Mouse (Mus musculus) megakaryocyte, adult 5-6 weeks (primary cell): ENCODE data around the gene Hcrt. TPM values are rescaled to one million over a fixed set of nuclear protein-coding genes. Genes with fewer than 3 reads are reported as not detected.

Source experiments
- ATAC-seq: 2 replicates; pipeline ENCODE4 v1.8.0; 2016; ENCODE audit warnings: mild to moderate bottlenecking, inconsistent platforms; ENCODE audit not compliant: poor library complexity, severe bottlenecking
- total RNA-seq, 2 experiments: library from RNA; stranded (forward) in 1 of 2; stranded (reverse) in 1 of 2; fragments of 153-499, 151-499 nt in 1 of 2; fragments of 221-1000, 200-1000 nt in 1 of 2; gene quantifications; 2 replicates each; pipeline versions ENCODE4 v1.2.3 to v1.2.4; 2015 to 2017

Gene Hcrt
- total RNA-seq, 2 experiments from 2014 or later: not detected

DNA sequence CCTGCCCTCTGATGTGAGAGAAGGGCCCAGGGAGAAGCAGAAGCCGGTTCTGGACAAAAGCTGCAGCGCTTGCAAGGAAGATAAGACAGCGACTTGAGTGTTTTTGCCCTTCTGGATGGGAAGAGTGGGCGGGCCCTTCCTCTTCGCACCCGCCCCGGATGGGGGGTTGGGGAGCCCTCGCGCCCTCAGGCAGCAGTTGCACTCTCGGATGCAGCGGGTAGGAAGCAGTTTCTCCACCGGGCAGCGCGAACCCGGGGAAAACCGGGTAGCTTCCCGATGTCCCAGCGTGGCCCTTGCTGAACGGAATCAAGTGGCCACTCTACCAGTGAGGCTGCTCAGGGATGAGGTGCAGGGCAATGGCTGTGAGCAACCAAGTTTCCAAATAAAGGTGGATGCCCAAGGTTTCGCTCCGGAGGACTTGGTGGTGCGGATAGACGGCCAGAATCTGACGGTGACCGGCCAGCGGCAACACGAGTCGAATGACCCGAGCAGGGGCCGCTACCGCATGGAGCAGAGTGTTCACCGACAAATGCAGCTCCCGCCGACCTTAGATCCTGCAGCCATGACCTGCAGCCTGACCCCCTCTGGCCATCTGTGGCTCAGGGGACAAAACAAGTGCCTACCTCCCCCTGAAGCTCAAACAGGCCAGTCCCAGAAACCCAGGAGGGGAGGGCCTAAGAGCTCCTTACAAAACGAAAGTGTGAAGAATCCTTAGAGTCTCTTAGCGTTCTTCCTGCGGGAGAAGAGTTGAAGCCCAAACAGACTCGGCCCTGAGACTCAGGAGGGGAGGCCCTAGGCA lies 48.8 kb downstream of the Hcrt start, which contains the start of gene Hspb9:
Gene Hspb9, plus strand, starts transcription at position 116 of the 799 bp plus-strand sequence.
- ATAC-seq: peak; percentile 75

GRCm38 (mm10) chr11:100713174-100713573 lies 49.6 kb downstream of the Hcrt start:
- no peak for ATAC-seq

DNA sequence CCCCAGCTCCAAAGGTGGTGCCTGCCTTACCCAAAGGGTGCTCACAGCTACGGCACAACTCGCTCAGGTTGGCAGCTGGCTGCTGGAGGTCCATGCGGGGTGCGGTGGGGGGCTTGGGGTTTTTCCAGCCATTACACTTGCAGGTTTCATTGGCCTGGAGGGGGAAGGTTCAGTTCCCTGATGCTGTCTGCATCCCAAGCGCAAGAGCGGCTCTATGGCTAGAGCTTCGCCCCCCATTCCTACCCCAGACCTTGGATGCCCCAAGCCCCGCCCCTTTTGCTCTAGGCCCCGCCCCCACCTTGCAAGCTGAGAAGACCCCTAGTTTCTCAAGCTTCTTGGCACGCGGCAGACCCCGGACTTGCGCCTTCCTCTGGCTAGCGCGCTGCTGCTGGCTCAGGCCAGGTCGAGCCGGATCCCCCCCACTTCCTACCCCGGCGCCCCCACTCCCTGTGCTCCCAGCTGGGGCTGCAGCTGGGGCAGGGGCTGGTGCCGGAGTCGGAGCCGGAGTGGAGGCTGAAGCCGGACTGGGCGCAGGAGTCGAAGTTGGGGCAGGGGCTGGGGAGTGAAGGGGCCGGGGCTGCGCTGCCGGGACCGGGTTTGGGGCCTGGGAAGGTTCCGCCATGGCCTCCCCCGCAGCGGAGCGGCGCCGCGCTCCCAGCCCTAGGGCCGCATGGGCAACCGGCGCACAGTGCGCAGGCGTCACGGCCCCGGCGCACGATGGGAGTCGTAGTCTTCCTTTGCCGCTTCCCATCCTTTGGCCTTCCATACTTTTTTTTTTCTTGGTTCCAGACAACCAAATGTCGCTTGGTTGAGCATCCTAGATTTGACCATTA lies 50.7 kb downstream of the Hcrt start, which contains the start of gene Kat2a:
Gene Kat2a, minus strand, starts transcription at position 683 of the 833 bp plus-strand sequence.
- ATAC-seq: peak; percentile 56

Other genes with a start within 250 kb of the Hcrt start
- gene Acly, start 234.9 kb downstream of the Hcrt start, total RNA-seq (2015): 80.6 and 90.8 TPM in 2 replicates
- gene Acly, start 234.9 kb downstream of the Hcrt start, total RNA-seq (2017): 100 and 105 TPM in 2 replicates
- gene Ttc25, start 217.3 kb downstream of the Hcrt start, total RNA-seq (2015): 0.16 and 0.96 TPM in 2 replicates
- gene Ttc25, start 217.3 kb downstream of the Hcrt start, total RNA-seq (2017): not detected in 2 replicates
- 9.5 and 11.3 TPM in 2 replicates for gene Cnp, start 188.0 kb downstream of the Hcrt start, total RNA-seq (2015)
- 22.2 and 23.9 TPM in 2 replicates for gene Cnp, start 188.0 kb downstream of the Hcrt start, total RNA-seq (2017)
- 47.7 and 52.7 TPM in 2 replicates for gene Nkiras2, start 143.7 kb downstream of the Hcrt start, total RNA-seq (2015)
- 36.0 and 45.5 TPM in 2 replicates for gene Nkiras2, start 143.7 kb downstream of the Hcrt start, total RNA-seq (2017)
- gene Dnajc7, start 142.8 kb downstream of the Hcrt start, total RNA-seq (2015): 98.1 and 124 TPM in 2 replicates
- gene Dnajc7, start 142.8 kb downstream of the Hcrt start, total RNA-seq (2017): 145 and 172 TPM in 2 replicates
- gene Zfp385c, start 70.5 kb downstream of the Hcrt start, total RNA-seq (2015): not detected in 2 replicates
- gene Zfp385c, start 70.5 kb downstream of the Hcrt start, total RNA-seq (2017): not detected in 2 replicates
- 23.7 and 24.9 TPM in 2 replicates for gene Dhx58, start 58.7 kb downstream of the Hcrt start, total RNA-seq (2015)
- 36.9 and 50.9 TPM in 2 replicates for gene Dhx58, start 58.7 kb downstream of the Hcrt start, total RNA-seq (2017)
- gene Kat2a, start 50.5 kb downstream of the Hcrt start, total RNA-seq (2015): 11.0 and 11.5 TPM in 2 replicates
- gene Kat2a, start 50.5 kb downstream of the Hcrt start, total RNA-seq (2017): 8.7 and 9.0 TPM in 2 replicates
- not detected in 2 replicates for gene Hspb9, start 49.1 kb downstream of the Hcrt start, total RNA-seq (2015)
- gene Hspb9, start 49.1 kb downstream of the Hcrt start, total RNA-seq (2017): 0.65 TPM in 1 of 2 replicates, not detected in the other
- gene Rab5c, start 24.7 kb downstream of the Hcrt start, total RNA-seq (2015): 167 and 170 TPM in 2 replicates
- gene Rab5c, start 24.7 kb downstream of the Hcrt start, total RNA-seq (2017): 136 and 142 TPM in 2 replicates
- not detected in 2 replicates for gene Kcnh4, start 3.0 kb downstream of the Hcrt start, total RNA-seq (2015)
- not detected in 2 replicates for gene Kcnh4, start 3.0 kb downstream of the Hcrt start, total RNA-seq (2017)
- 4.6 and 5.6 TPM in 2 replicates for gene Ghdc, start 8.0 kb upstream of the Hcrt start, total RNA-seq (2015)
- 4.6 and 6.6 TPM in 2 replicates for gene Ghdc, start 8.0 kb upstream of the Hcrt start, total RNA-seq (2017)
- 40.9 and 47.6 TPM in 2 replicates for gene Stat5b, start 87.8 kb upstream of the Hcrt start, total RNA-seq (2015)
- gene Stat5b, start 87.8 kb upstream of the Hcrt start, total RNA-seq (2017): 50.6 and 53.2 TPM in 2 replicates
- 20.0 and 22.5 TPM in 2 replicates for gene Stat5a, start 96.4 kb upstream of the Hcrt start, total RNA-seq (2015)
- 22.5 and 23.7 TPM in 2 replicates for gene Stat5a, start 96.4 kb upstream of the Hcrt start, total RNA-seq (2017)
- gene Stat3, start 176.6 kb upstream of the Hcrt start, total RNA-seq (2015): 61.5 and 79.5 TPM in 2 replicates
- 103 and 184 TPM in 2 replicates for gene Stat3, start 176.6 kb upstream of the Hcrt start, total RNA-seq (2017)
- gene Cavin1, start 208.0 kb upstream of the Hcrt start, total RNA-seq (2015): not detected in 2 replicates
- 0.15 TPM in 1 of 2 replicates, not detected in the other for gene Cavin1, start 208.0 kb upstream of the Hcrt start, total RNA-seq (2017)
- 40.2 and 42.9 TPM in 2 replicates for gene Atp6v0a1, start 246.5 kb upstream of the Hcrt start, total RNA-seq (2015)
- gene Atp6v0a1, start 246.5 kb upstream of the Hcrt start, total RNA-seq (2017): 35.2 and 46.1 TPM in 2 replicates